ENCODE assay signal across 8 mouse cellular contexts in genomic region chr6:88105783-88106611, GRCm38 (mm10). TPM values are rescaled to one million over a fixed set of nuclear protein-coding genes. Genes with fewer than 3 reads are reported as not detected.
A peak's percentile ranks its signal among the peaks of the same experiment; 100 is the strongest.
DNase-seq lines count a peak whose midpoint lies in the region; ATAC-seq lines count a peak whose summit lies in the region.

No protein-coding gene starts in this region.

- peak overlapping the region; percentile 64 for H3K9ac ChIP-seq in intestine, embryonic 16.5 days (ENCODE audit: low read depth, low read length)

- H3K27me3 ChIP-seq in embryonic facial prominence, embryonic 10.5 days (replicated peaks; ENCODE audit: low read depth, poor library complexity, severe bottlenecking), result no peaks in the 10 kb centered on the region
- no peaks in the 10 kb centered on the region for H3K27me3 ChIP-seq in intestine, embryonic 16.5 days (replicated peaks; ENCODE audit: control insufficient read depth, insufficient read depth, low read length)

- H3K9me3 ChIP-seq in embryonic facial prominence, embryonic 10.5 days, result no peaks in the 10 kb centered on the region
- no peaks in the 10 kb centered on the region for H3K9me3 ChIP-seq in intestine, embryonic 16.5 days (ENCODE audit: control insufficient read depth, low read length)

- peak; percentile 94 for DNase-seq in adrenal gland, postnatal 10 days
- peak; percentile 94 for DNase-seq in embryonic facial prominence, embryonic 10.5 days (ENCODE audit: low spot score)
- peak; percentile 79 to 90 for DNase-seq in gastrocnemius, postnatal 4 days (ENCODE audit: low spot score in 2 of 2)
- peak; percentile 94 to 97 for DNase-seq in left cerebral cortex, postnatal 25 days (ENCODE audit: low spot score in 2 of 2)
- peak; percentile 94 for DNase-seq in mesoderm, embryonic 11.5 days (ENCODE audit: low read depth, low spot score)
- peak; percentile 94 for DNase-seq in right cerebral cortex, postnatal 36 days (ENCODE audit: low spot score in 2 of 2)
- DNase-seq in urinary bladder, postnatal 4 days (ENCODE audit: low spot score in 2 of 2), result peak; percentile 90

- H3K36me3 ChIP-seq in embryonic facial prominence, embryonic 10.5 days (replicated peaks), result peaks cover 43% of the 10 kb centered on the region
- peaks cover 14% of the 10 kb centered on the region for H3K36me3 ChIP-seq in intestine, embryonic 16.5 days (ENCODE audit: control insufficient read depth, insufficient read depth, low read length)

- H3K27ac ChIP-seq in embryonic facial prominence, embryonic 10.5 days (replicated peaks), result peak overlapping the region; percentile 73
- H3K27ac ChIP-seq in intestine, embryonic 16.5 days (ENCODE audit: low read length), result 0 out of 2 replicates have a peak overlapping the region, but pooled peaks have one; percentile 20

- H3K4me1 ChIP-seq in embryonic facial prominence, embryonic 10.5 days, result peaks cover 15% of the 10 kb centered on the region
- H3K4me1 ChIP-seq in intestine, embryonic 16.5 days (ENCODE audit: control insufficient read depth, insufficient read depth, low read length), result peaks cover 7% of the 10 kb centered on the region

- 12% methylated on average over 32 of the region's 32 CpGs for WGBS in embryonic facial prominence, embryonic 10.5 days
- WGBS in intestine, embryonic 16.5 days, result 10% methylated on average over 32 of the region's 32 CpGs

- intact Hi-C loops in left cerebral cortex, postnatal 25 days (cut with DNase I), result no loop called here

- peak; percentile 89 for ATAC-seq in intestine, embryonic 16.5 days

- peak overlapping the region; percentile 34 for H3K4me3 ChIP-seq in embryonic facial prominence, embryonic 10.5 days
- peak overlapping the region; percentile 25; the same call in 1 of the 2 replicates for H3K4me3 ChIP-seq in intestine, embryonic 16.5 days (ENCODE audit: low read length)

- H3K4me2 ChIP-seq in intestine, embryonic 16.5 days (ENCODE audit: low read depth, low read length), result peak overlapping the region; percentile 55

RNA-seq across cellular contexts. Expression of gene Rpn1, which starts 21.7 kb away (rescaled TPM):
- 100 to 1,000 TPM; 156 to 182 TPM for total RNA-seq in adrenal gland, postnatal 10 days (2021)
- 302 and 327 TPM in 2 replicates for polyA plus RNA-seq in embryonic facial prominence, embryonic 10.5 days (2016; fragmentation: Nextera tagmentation; extraction: Ambion mirVana)
- 100 to 1,000 TPM; 101 to 110 TPM for total RNA-seq in gastrocnemius, postnatal 4 days (2021)
- polyA plus RNA-seq in intestine, embryonic 16.5 days (2015; fragmentation: Nextera tagmentation; extraction: Ambion mirVana), result 453 and 462 TPM in 2 replicates
- 100 to 1,000 TPM; 184 to 185 TPM for total RNA-seq in left cerebral cortex, postnatal 25 days (2021)

Comparison
In these comparisons a context has a peak if more than half of its experiments do, and no peak if none do; other contexts are left out.
1. Peak in every context shown above with its lines: DNase-seq, ATAC-seq, H3K4me3 ChIP-seq and H3K27ac ChIP-seq.